Mouse (Mus musculus): ENCODE measurements around the gene Itgb1. TPM values are rescaled to one million over a fixed set of nuclear protein-coding genes. Genes with fewer than 3 reads are reported as not detected.

The Itgb1 gene
- total and polyA plus RNA-seq, 3 experiments: 62.4 to 172 (median 127) TPM

GRCm38 (mm10) chr8:128704376-128704775 is 18.9 kb downstream of the Itgb1 start:
- peaks cover 12% of the 10 kb centered on the region for H3K79me2 ChIP-seq (replicated peaks; ENCODE audit: control insufficient read depth, extremely low read depth, insufficient read depth, poor library complexity, severe bottlenecking)
- dilution Hi-C loops (cut with MboI; ENCODE audit: extremely low pct_ligation_motif_present, extremely low pct_unique_long_range_greater_than_20kb, low sequenced_read_pairs) (no loop called here), in situ Hi-C loops (cut with MboI; ENCODE audit: low pct_ligation_motif_present, low pct_unique_long_range_greater_than_20kb, low sequenced_read_pairs) (no loop called here)
- peaks cover 0 to 39% of the 10 kb centered on the region in 2 experiments; a peak in 2 of 4 replicates for H3K4me1 ChIP-seq (ENCODE audit: control insufficient read depth in 1 of 2, insufficient read depth in 2 of 2)
- H3K36me3 ChIP-seq (replicated peaks in 1 of 2; ENCODE audit: control insufficient read depth in 1 of 2, insufficient read depth in 1 of 2, low read length in 1 of 2): peaks cover 2 to 51% of the 10 kb centered on the region in 2 experiments
- no peak overlapping the region for H3K4me2 ChIP-seq (ENCODE audit: insufficient read depth, low read depth, poor library complexity, severe bottlenecking)
- no peak for DNase-seq (ENCODE audit: extremely low read depth)
- H3K27ac ChIP-seq (ENCODE audit: insufficient read depth, low read depth): no peak overlapping the region
- TF ChIP-seq POLR2AphosphoS2 (IDR thresholded peaks at IDR 0.05; ENCODE audit: low read depth, low read length): no peak
- no peak for TF ChIP-seq USF2 (conservative IDR thresholded peaks at IDR 0.05; ENCODE audit: low read depth, low read length)
- TF ChIP-seq ELF1 (IDR thresholded peaks at IDR 0.05; ENCODE audit: low read depth, low read length): no peak
- no peak for TF ChIP-seq NELFE (IDR thresholded peaks at IDR 0.05; ENCODE audit: low read depth, low read length)
- no peak for TF ChIP-seq HCFC1 (IDR thresholded peaks at IDR 0.05; ENCODE audit: low read depth, low read length)
- TF ChIP-seq UBTF (IDR thresholded peaks at IDR 0.05; ENCODE audit: low read depth, low read length): no peak
- no peak for TF ChIP-seq SMC3 (IDR thresholded peaks at IDR 0.05; ENCODE audit: low read depth, low read length)
- no peak for TF ChIP-seq EP300 (IDR thresholded peaks at IDR 0.05; ENCODE audit: low read length)
- no peak for TF ChIP-seq NRF1 (IDR thresholded peaks at IDR 0.05; ENCODE audit: low read depth, low read length)
- no peak for TF ChIP-seq SIN3A (IDR thresholded peaks at IDR 0.05; ENCODE audit: low read length)
- no peak for TF ChIP-seq POLR2A (IDR thresholded peaks at IDR 0.05; ENCODE audit: low read depth, low read length)
- TF ChIP-seq ZC3H11A (IDR thresholded peaks at IDR 0.05; ENCODE audit: low read depth, low read length): no peak
- TF ChIP-seq MAZ (IDR thresholded peaks at IDR 0.05; ENCODE audit: low read depth, low read length): no peak
- TF ChIP-seq JUN (IDR thresholded peaks at IDR 0.05; ENCODE audit: insufficient read depth, low read depth, low read length): no peak
- no peak for TF ChIP-seq ZMIZ1 (IDR thresholded peaks at IDR 0.05; ENCODE audit: low read depth, low read length)
- no peak for TF ChIP-seq MYC (IDR thresholded peaks at IDR 0.05; ENCODE audit: low read depth, low read length)
- no peak for TF ChIP-seq MAFK (IDR thresholded peaks at IDR 0.05; ENCODE audit: insufficient replicate concordance, low read length)
- TF ChIP-seq USF1 (IDR thresholded peaks at IDR 0.05; ENCODE audit: low read depth, low read length): no peak
- H3K9me3 ChIP-seq (replicated peaks; ENCODE audit: low read length): no peaks in the 10 kb centered on the region
- H3K4me3 ChIP-seq (replicated peaks in 1 of 3; ENCODE audit: low read depth in 2 of 3, low read length in 2 of 3, poor library complexity in 1 of 3): no peak overlapping the region
- H3K9ac ChIP-seq (ENCODE audit: insufficient read depth, low read depth): no peak overlapping the region
- H3K27me3 ChIP-seq (replicated peaks): no peaks in the 10 kb centered on the region

- in situ Hi-C loops (cut with MboI; ENCODE audit: low pct_ligation_motif_present, low pct_unique_long_range_greater_than_20kb, low sequenced_read_pairs) (no loop called here), dilution Hi-C loops (cut with MboI; ENCODE audit: extremely low pct_ligation_motif_present, extremely low pct_unique_long_range_greater_than_20kb, low sequenced_read_pairs) (no loop called here)
These were observed 19.4 kb downstream of the Itgb1 start for GRCm38 (mm10) chr8:128704836-128705235.

More at GRCm38 (mm10) chr8:128704836-128705235, 19.4 kb downstream of the Itgb1 start:
- DNase-seq (ENCODE audit: extremely low read depth): no peak
- Histone ChIP-seq H3K4me2 (ENCODE audit: insufficient read depth, low read depth, poor library complexity, severe bottlenecking) (no peak overlapping the region), H3K27me3 (replicated peaks) (no peaks in the 10 kb centered on the region), H3K79me2 (replicated peaks; ENCODE audit: control insufficient read depth, extremely low read depth, insufficient read depth, poor library complexity, severe bottlenecking) (peaks cover 10% of the 10 kb centered on the region), H3K4me3 (replicated peaks in 1 of 3; ENCODE audit: low read depth in 2 of 3, low read length in 2 of 3, poor library complexity in 1 of 3) (no peak overlapping the region), H3K9me3 (replicated peaks; ENCODE audit: low read length) (no peaks in the 10 kb centered on the region), H3K27ac (ENCODE audit: insufficient read depth, low read depth) (no peak overlapping the region), H3K4me1 (ENCODE audit: control insufficient read depth in 1 of 2, insufficient read depth in 2 of 2) (peaks cover 0 to 34% of the 10 kb centered on the region in 2 experiments; a peak in 2 of 4 replicates), H3K36me3 (replicated peaks in 1 of 2; ENCODE audit: control insufficient read depth in 1 of 2, insufficient read depth in 1 of 2, low read length in 1 of 2) (peaks cover 2 to 54% of the 10 kb centered on the region in 2 experiments), H3K9ac (ENCODE audit: insufficient read depth, low read depth) (no peak overlapping the region)
- TF ChIP-seq TCF12 (IDR thresholded peaks at IDR 0.05; ENCODE audit: low read depth, low read length) (no peak), GABPA (IDR thresholded peaks at IDR 0.05; ENCODE audit: insufficient replicate concordance, low read depth, low read length) (no peak), USF1 (IDR thresholded peaks at IDR 0.05; ENCODE audit: low read depth, low read length) (no peak), MEF2A (IDR thresholded peaks at IDR 0.05; ENCODE audit: borderline replicate concordance, low read depth, low read length) (no peak), KAT2A (IDR thresholded peaks at IDR 0.05; ENCODE audit: insufficient replicate concordance, low read length) (no peak), MAZ (IDR thresholded peaks at IDR 0.05; ENCODE audit: low read depth, low read length) (no peak), RAD21 (IDR thresholded peaks at IDR 0.05; ENCODE audit: low read depth, low read length) (no peak)

Data from CH12.LX (cell line).